Comparison of ENCODE assay signal across 23 mouse cellular contexts in the genomic region with DNA sequence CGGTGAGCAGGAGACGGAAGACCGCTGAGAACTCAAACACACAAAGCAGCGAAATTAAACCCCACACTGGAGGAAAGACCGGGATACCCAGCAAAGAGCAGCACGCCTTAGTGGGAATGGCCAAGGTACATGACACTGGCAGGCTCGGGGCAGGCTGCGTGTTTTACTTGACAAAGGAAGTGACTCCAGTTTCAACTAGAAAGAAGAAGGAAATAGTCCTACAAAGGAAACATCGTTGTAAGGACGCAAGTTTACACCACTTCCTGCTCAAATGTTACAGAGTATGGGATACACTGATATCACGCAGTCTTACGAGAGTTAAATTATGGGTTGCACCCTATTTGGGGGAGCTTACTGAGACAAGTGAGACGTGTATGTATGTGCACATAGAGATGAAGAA. TPM values are rescaled to one million over a fixed set of nuclear protein-coding genes. Genes with fewer than 3 reads are reported as not detected.
DNase-seq lines count a peak whose midpoint lies in the region; ATAC-seq lines count a peak whose summit lies in the region.
"Had no signal": no experiment of that assay in that cellular context is flagged by ENCODE, and none has a peak within 500 bp of the region (broad histone marks: within the 10 kb centered on the region; RNA-seq: fewer than 3 reads in every experiment).

No protein-coding gene starts in this region.

- no peak overlapping the region for H3K9ac ChIP-seq in kidney, embryonic 15.5 days
- H3K9ac ChIP-seq: embryonic facial prominence, embryonic 13.5 days; embryonic facial prominence, embryonic 15.5 days; forebrain, embryonic 12.5 days had no signal

- H3K4me3 ChIP-seq in kidney, embryonic 15.5 days (replicated peaks) = no peak overlapping the region
- H3K4me3 ChIP-seq: embryonic facial prominence, embryonic 13.5 days; embryonic facial prominence, embryonic 15.5 days; erythroblast, embryonic 14.5 days; forebrain, embryonic 10.5 days; forebrain, embryonic 12.5 days had no signal

- H3K4me2 ChIP-seq in kidney, embryonic 15.5 days = no peak overlapping the region
- H3K4me2 ChIP-seq: embryonic facial prominence, embryonic 13.5 days; embryonic facial prominence, embryonic 15.5 days; forebrain, embryonic 12.5 days had no signal

- ATAC-seq in megakaryocyte, adult 5-6 weeks (ENCODE audit: poor library complexity, severe bottlenecking) = peak; percentile 59
- ATAC-seq in kidney, embryonic 15.5 days (replicated peaks; ENCODE audit: low FRiP score) = no peak
- ATAC-seq: forebrain, embryonic 14.5 days; forebrain, embryonic 16.5 days had no signal

- H3K27ac ChIP-seq in kidney, embryonic 15.5 days = no peak overlapping the region
- H3K27ac ChIP-seq: embryonic facial prominence, embryonic 13.5 days; embryonic facial prominence, embryonic 15.5 days; forebrain, embryonic 10.5 days; forebrain, embryonic 12.5 days had no signal

- H3K9me3 ChIP-seq in kidney, embryonic 15.5 days (replicated peaks) = no peaks in the 10 kb centered on the region
- H3K9me3 ChIP-seq: embryonic facial prominence, embryonic 13.5 days; embryonic facial prominence, embryonic 15.5 days; forebrain, embryonic 10.5 days; forebrain, embryonic 12.5 days had no signal

- H3K27me3 ChIP-seq in kidney, embryonic 15.5 days = no peaks in the 10 kb centered on the region
- H3K27me3 ChIP-seq: embryonic facial prominence, embryonic 13.5 days; embryonic facial prominence, embryonic 15.5 days; forebrain, embryonic 12.5 days had no signal

- H3K36me3 ChIP-seq in kidney, embryonic 15.5 days = peaks cover 29% of the 10 kb centered on the region

- H3K4me1 ChIP-seq in kidney, embryonic 15.5 days = peaks cover 8% of the 10 kb centered on the region
- H3K4me1 ChIP-seq: embryonic facial prominence, embryonic 13.5 days; embryonic facial prominence, embryonic 15.5 days; forebrain, embryonic 10.5 days; forebrain, embryonic 12.5 days had no signal

- 75% methylated on average over 13 of the region's 13 CpGs for WGBS in kidney, embryonic 15.5 days

- DNase-seq in 416B (ENCODE audit: low read depth) (peak; percentile 26), ZHBTc4 (ENCODE audit: low read depth, low spot score) (peak; percentile 54)
- DNase-seq in layer of hippocampus, adult 8-10 months (ENCODE audit: low spot score in 2 of 2) = no peak
- DNase-seq in left cerebral cortex, postnatal 36 days (ENCODE audit: low spot score in 2 of 2) = no peak
- DNase-seq: adrenal gland, adult 2 months; adrenal gland, postnatal 10 days; adrenal gland, postnatal 25 days; cerebellum, adult 11 months; cerebellum, adult 18-20 months; cerebellum, adult 8-10 months; cerebellum, adult 9-11 months; cerebellum, postnatal 14 days; cerebellum, postnatal 36 days; embryo, embryonic 11 days had no signal

- intact Hi-C loops in left cerebral cortex, postnatal 36 days (cut with DNase I) = no loop called here

RNA-seq across cellular contexts. Expression of a gene that starts 15.9 kb away (rescaled TPM):
- total RNA-seq in megakaryocyte, adult 5-6 weeks (2015) = 7.2 and 10.1 TPM in 2 replicates
- 21.0 and 23.6 TPM in 2 replicates for total RNA-seq in megakaryocyte, adult 5-6 weeks (2017)
- polyA plus RNA-seq in kidney, embryonic 15.5 days (2015; fragmentation: Nextera tagmentation; extraction: Ambion mirVana) = 18.3 and 18.5 TPM in 2 replicates
- 10 to 100 TPM in 2 of 4 experiments, 1 to 10 TPM in 2; 9.4 to 12.2 (median 10.5) TPM for total RNA-seq in layer of hippocampus, adult 8-10 months (2022)
- total RNA-seq in left cerebral cortex, postnatal 36 days (2021) = 1 to 10 TPM; 8.8 to 9.5 TPM

RNA-seq across cellular contexts. Expression of a gene that starts 34.5 kb away (rescaled TPM):
- total RNA-seq in megakaryocyte, adult 5-6 weeks (2015) = 19.5 and 31.4 TPM in 2 replicates
- total RNA-seq in megakaryocyte, adult 5-6 weeks (2017) = 10.7 and 12.1 TPM in 2 replicates
- polyA plus RNA-seq in kidney, embryonic 15.5 days (2015; fragmentation: Nextera tagmentation; extraction: Ambion mirVana) = 2.9 and 3.8 TPM in 2 replicates
- total RNA-seq in layer of hippocampus, adult 8-10 months (2022) = 1 to 10 TPM; 4.2 to 6.9 (median 5.8) TPM
- total RNA-seq in left cerebral cortex, postnatal 36 days (2021) = 1 to 10 TPM; 3.2 to 3.6 TPM

Comparison
In these comparisons a context has a peak if more than half of its experiments do, and no peak if none do; other contexts are left out.
1. DNase-seq: peak in 416B (single experiment) and ZHBTc4 (single experiment); none in layer of hippocampus, adult 8-10 months (0 of 2) and left cerebral cortex, postnatal 36 days (0 of 2).